Mouse (Mus musculus) midbrain, embryonic 12.5 days (tissue): ENCODE measurements at regions not wholly inside any gene's neighbourhood (a gene's known extent, or its start where the extent isn't known, plus 50 kb on each side); places are given as distances from the start of the nearest gene placed in this dataset.

Source experiments
- ATAC-seq: fragments of 200-750 bp; cut with Nextera tagmentation; 2 replicates; pipeline ENCODE4 v1.8.0; 2017; ENCODE audit warnings: low read depth, moderate TSS enrichment, moderate library complexity; ENCODE audit not compliant: low FRiP score
- H3K27ac ChIP-seq: fragments of 300-500 bp; sonication (generic); replicated peaks from 2 replicates; pipeline ENCODE4 v1.5.1; 2016; ENCODE audit warnings: mild to moderate bottlenecking
- H3K27me3 ChIP-seq: fragments of 300-500 bp; sonication (generic); 2 replicates; pipeline ENCODE4 v1.6.1; 2016; ENCODE audit warnings: mild to moderate bottlenecking
- H3K36me3 ChIP-seq: fragments of 300-500 bp; sonication (generic); 2 replicates; pipeline ENCODE4 v1.6.1; 2016
- H3K4me1 ChIP-seq: fragments of 300-500 bp; sonication (generic); 2 replicates; pipeline ENCODE4 v1.6.1; 2016
- H3K4me2 ChIP-seq: fragments of 300-500 bp; sonication (generic); replicated peaks from 2 replicates; pipeline ENCODE4 v1.6.1; 2016; ENCODE audit warnings: mild to moderate bottlenecking, moderate library complexity
- H3K4me3 ChIP-seq: fragments of 300-500 bp; sonication (generic); 2 replicates; pipeline ENCODE4 v1.5.1; 2016; ENCODE audit warnings: mild to moderate bottlenecking
- H3K9ac ChIP-seq: fragments of 300-500 bp; sonication (generic); replicated peaks from 2 replicates; pipeline ENCODE4 v1.6.1; 2016; ENCODE audit warnings: mild to moderate bottlenecking, moderate library complexity
- H3K9me3 ChIP-seq: fragments of 300-500 bp; sonication (generic); 2 replicates; pipeline ENCODE4 v1.6.1; 2016; ENCODE audit warnings: mild to moderate bottlenecking
- WGBS: fragments of 180-500 bp; shearing (Covaris S2); methylation state at CpG from one replicate; pipeline ENCODE4 v1.1.7; 2016; 5-methylcytosine and 5-hydroxymethylcytosine counted together

- ATAC-seq: peak; percentile 78
Measured at GRCm38 (mm10) chr7:94798101-94798500, 1372.9 kb upstream of the Tenm4 start.

GRCm38 (mm10) chr7:94841197-94841596 lies 1329.8 kb upstream of the Tenm4 start:
- Histone ChIP-seq H3K9ac (no peak overlapping the region), H3K27ac (no peak overlapping the region), H3K4me3 (no peak overlapping the region), H3K9me3 (no peaks in the 10 kb centered on the region), H3K27me3 (no peaks in the 10 kb centered on the region), H3K36me3 (no peaks in the 10 kb centered on the region), H3K4me2 (no peak overlapping the region), H3K4me1 (no peaks in the 10 kb centered on the region)
- 90% methylated on average over 4 of the region's 4 CpGs for WGBS
- no peak for ATAC-seq

More at GRCm38 (mm10) chr7:94798101-94798500, 1372.9 kb upstream of the Tenm4 start:
- H3K27ac ChIP-seq: no peak overlapping the region
- no peak overlapping the region for H3K9ac ChIP-seq
- H3K4me2 ChIP-seq: no peak overlapping the region
- no peak overlapping the region for H3K4me3 ChIP-seq
- no peaks in the 10 kb centered on the region; the same call in 1 of the 2 replicates for H3K4me1 ChIP-seq
- no peaks in the 10 kb centered on the region for H3K27me3 ChIP-seq
- H3K9me3 ChIP-seq: no peaks in the 10 kb centered on the region
- H3K36me3 ChIP-seq: no peaks in the 10 kb centered on the region
- 52% methylated on average over 9 of the region's 9 CpGs for WGBS

- Histone ChIP-seq H3K4me2 (no peak overlapping the region), H3K36me3 (no peaks in the 10 kb centered on the region), H3K27ac (no peak overlapping the region), H3K4me3 (no peak overlapping the region), H3K9ac (no peak overlapping the region), H3K27me3 (no peaks in the 10 kb centered on the region), H3K4me1 (no peaks in the 10 kb centered on the region), H3K9me3 (no peaks in the 10 kb centered on the region)
- WGBS: 89% methylated on average over 13 of the region's 13 CpGs
- no peak for ATAC-seq
Measured at GRCm38 (mm10) chr7:94851360-94851759, 1319.7 kb upstream of the Tenm4 start.

GRCm38 (mm10) chr7:94856636-94857035 lies 1314.4 kb upstream of the Tenm4 start:
- Histone ChIP-seq H3K9ac (no peak overlapping the region), H3K4me1 (no peaks in the 10 kb centered on the region), H3K36me3 (no peaks in the 10 kb centered on the region), H3K27ac (no peak overlapping the region), H3K4me2 (no peak overlapping the region), H3K27me3 (no peaks in the 10 kb centered on the region), H3K9me3 (no peaks in the 10 kb centered on the region), H3K4me3 (no peak overlapping the region)
- WGBS: 98% methylated on average over 2 of the region's 2 CpGs
- no peak for ATAC-seq

GRCm38 (mm10) chr7:94890711-94891430 lies 1280.2 kb upstream of the Tenm4 start:
- Histone ChIP-seq H3K9ac (no peak overlapping the region), H3K9me3 (no peaks in the 10 kb centered on the region), H3K36me3 (no peaks in the 10 kb centered on the region), H3K4me3 (no peak overlapping the region), H3K4me1 (0 out of 2 replicates have a peak, but pooled peaks cover 4% of the 10 kb centered on the region), H3K4me2 (no peak overlapping the region), H3K27ac (no peak overlapping the region), H3K27me3 (no peaks in the 10 kb centered on the region)
- ATAC-seq: peak; percentile 74
- WGBS: 37% methylated on average over 2 of the region's 2 CpGs

GRCm38 (mm10) chr7:94898088-94898487 lies 1273.0 kb upstream of the Tenm4 start:
- Histone ChIP-seq H3K4me2 (no peak overlapping the region), H3K4me3 (no peak overlapping the region), H3K36me3 (no peaks in the 10 kb centered on the region), H3K4me1 (no peaks in the 10 kb centered on the region), H3K27me3 (no peaks in the 10 kb centered on the region), H3K9me3 (no peaks in the 10 kb centered on the region), H3K9ac (no peak overlapping the region), H3K27ac (no peak overlapping the region)
- no peak for ATAC-seq
- 67% methylated on average over 3 of the region's 3 CpGs for WGBS

GRCm38 (mm10) chr7:94926547-94927123 lies 1244.4 kb upstream of the Tenm4 start:
- no peak overlapping the region for H3K27ac ChIP-seq
- H3K36me3 ChIP-seq: no peaks in the 10 kb centered on the region
- no peak overlapping the region for H3K4me2 ChIP-seq
- H3K27me3 ChIP-seq: no peaks in the 10 kb centered on the region
- no peak overlapping the region for H3K9ac ChIP-seq
- no peak overlapping the region for H3K4me3 ChIP-seq
- WGBS: 70% methylated on average over 3 of the region's 3 CpGs
- no peak for ATAC-seq
- peaks cover 2% of the 10 kb centered on the region; the same call in 1 of the 2 replicates for H3K4me1 ChIP-seq
- H3K9me3 ChIP-seq: no peaks in the 10 kb centered on the region

GRCm38 (mm10) chr7:94963758-94964299 lies 1207.2 kb upstream of the Tenm4 start:
- Histone ChIP-seq H3K4me3 (no peak overlapping the region), H3K4me1 (no peaks in the 10 kb centered on the region), H3K27ac (no peak overlapping the region), H3K9ac (no peak overlapping the region), H3K9me3 (no peaks in the 10 kb centered on the region), H3K27me3 (no peaks in the 10 kb centered on the region), H3K36me3 (no peaks in the 10 kb centered on the region), H3K4me2 (no peak overlapping the region)
- ATAC-seq: no peak
- 69% methylated on average over 2 of the region's 2 CpGs for WGBS

- Histone ChIP-seq H3K27me3 (no peaks in the 10 kb centered on the region), H3K9ac (no peak overlapping the region), H3K9me3 (no peaks in the 10 kb centered on the region), H3K4me2 (no peak overlapping the region), H3K4me3 (no peak overlapping the region), H3K4me1 (no peaks in the 10 kb centered on the region), H3K27ac (no peak overlapping the region), H3K36me3 (no peaks in the 10 kb centered on the region)
- ATAC-seq: no peak
Measured at GRCm38 (mm10) chr7:94967601-94968000, 1203.4 kb upstream of the Tenm4 start.

GRCm38 (mm10) chr7:94975037-94975775 lies 1195.8 kb upstream of the Tenm4 start:
- Histone ChIP-seq H3K9ac (no peak overlapping the region), H3K36me3 (no peaks in the 10 kb centered on the region), H3K4me3 (no peak overlapping the region), H3K4me1 (no peaks in the 10 kb centered on the region; the same call in 1 of the 2 replicates), H3K27ac (no peak overlapping the region), H3K9me3 (no peaks in the 10 kb centered on the region), H3K4me2 (no peak overlapping the region), H3K27me3 (no peaks in the 10 kb centered on the region)
- ATAC-seq: peak; percentile 97
- WGBS: 37% methylated on average over 2 of the region's 2 CpGs

GRCm38 (mm10) chr7:94996258-94996657 lies 1174.8 kb upstream of the Tenm4 start:
- H3K36me3 ChIP-seq: no peaks in the 10 kb centered on the region
- 82% methylated on average over 6 of the region's 6 CpGs for WGBS
- H3K4me3 ChIP-seq: no peak overlapping the region
- no peak overlapping the region for H3K9ac ChIP-seq
- no peaks in the 10 kb centered on the region for H3K9me3 ChIP-seq
- no peak overlapping the region for H3K27ac ChIP-seq
- H3K4me1 ChIP-seq: no peaks in the 10 kb centered on the region
- ATAC-seq: 0 out of 2 replicates have a peak, but pooled peaks have one; percentile 27
- no peak overlapping the region for H3K4me2 ChIP-seq
- no peaks in the 10 kb centered on the region for H3K27me3 ChIP-seq

- ATAC-seq: no peak
- no peak overlapping the region for H3K9ac ChIP-seq
- no peak overlapping the region for H3K4me2 ChIP-seq
- WGBS: 86% methylated on average over 3 of the region's 3 CpGs
- H3K9me3 ChIP-seq: no peaks in the 10 kb centered on the region
- no peaks in the 10 kb centered on the region for H3K36me3 ChIP-seq
- H3K4me1 ChIP-seq: no peaks in the 10 kb centered on the region
- no peaks in the 10 kb centered on the region for H3K27me3 ChIP-seq
- H3K4me3 ChIP-seq: no peak overlapping the region
- no peak overlapping the region for H3K27ac ChIP-seq
Measured at GRCm38 (mm10) chr7:95004161-95004560, 1166.9 kb upstream of the Tenm4 start.
